Mouse (Mus musculus) kidney, adult 2 months (tissue): ENCODE measurements around the gene Rbm19.

Experiments
- CTCF ChIP-seq: fragments of 200-500 bp; conservative IDR thresholded peaks from 2 replicates; pipeline ENCODE4 v1.5.1; 2011; ENCODE audit warnings: low read depth, mild to moderate bottlenecking, control low read depth, low read length, moderate library complexity, mixed read lengths; ENCODE audit not compliant: insufficient read depth, insufficient read length
- POLR2A ChIP-seq: fragments of 200-500 bp; IDR thresholded peaks from one replicate; pipeline ENCODE4 v1.6.1; 2011; ENCODE audit warnings: low read depth, low read length, control low read depth

DNA sequence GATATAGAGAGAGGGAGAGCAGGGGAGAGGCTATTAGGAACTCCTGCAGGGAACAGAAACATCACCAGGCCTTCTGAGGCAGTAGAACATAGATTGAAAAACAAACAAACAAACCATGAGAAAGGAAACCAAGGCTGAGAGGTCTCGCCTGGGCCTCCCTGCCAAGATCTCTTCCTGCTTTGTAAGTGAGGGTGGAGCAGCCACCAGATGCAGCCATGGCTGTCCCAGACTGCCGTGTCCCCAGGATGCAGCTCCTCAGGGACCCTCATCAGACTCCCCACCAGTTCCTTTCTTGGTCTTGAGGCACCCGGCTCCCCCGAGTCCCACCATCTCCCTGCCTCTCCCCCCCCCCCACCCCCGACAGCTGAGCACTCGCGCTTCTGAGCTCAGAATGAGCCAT is 67.5 kb downstream of the Rbm19 start:
- no peak for TF ChIP-seq POLR2A
- TF ChIP-seq CTCF = no peak
